Mouse (Mus musculus): Measurements from ENCODE around the gene Cebpb.

Gene Cebpb

DNA sequence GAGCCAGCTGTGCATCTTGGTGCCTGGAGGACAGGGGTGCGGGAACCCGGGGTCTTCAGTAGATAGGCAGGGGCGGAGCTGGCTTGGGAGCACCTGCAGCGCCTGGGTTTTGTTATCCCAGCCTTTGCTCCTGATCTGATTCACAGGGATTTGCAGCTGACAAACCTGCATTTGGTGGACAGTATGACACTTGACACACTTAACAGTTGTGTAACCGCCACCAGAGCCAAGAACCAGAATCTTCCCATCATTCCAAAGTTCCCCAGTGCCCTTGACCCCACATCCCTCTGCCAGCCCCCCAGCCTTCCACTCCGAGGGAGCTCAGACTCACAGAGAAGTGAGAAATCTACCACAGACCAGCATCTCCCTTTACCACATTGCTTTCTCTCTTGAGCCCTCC lies 33.8 kb downstream of the Cebpb start:
- DNase-seq (ENCODE audit: low read depth, low spot score) = no peak

DNA sequence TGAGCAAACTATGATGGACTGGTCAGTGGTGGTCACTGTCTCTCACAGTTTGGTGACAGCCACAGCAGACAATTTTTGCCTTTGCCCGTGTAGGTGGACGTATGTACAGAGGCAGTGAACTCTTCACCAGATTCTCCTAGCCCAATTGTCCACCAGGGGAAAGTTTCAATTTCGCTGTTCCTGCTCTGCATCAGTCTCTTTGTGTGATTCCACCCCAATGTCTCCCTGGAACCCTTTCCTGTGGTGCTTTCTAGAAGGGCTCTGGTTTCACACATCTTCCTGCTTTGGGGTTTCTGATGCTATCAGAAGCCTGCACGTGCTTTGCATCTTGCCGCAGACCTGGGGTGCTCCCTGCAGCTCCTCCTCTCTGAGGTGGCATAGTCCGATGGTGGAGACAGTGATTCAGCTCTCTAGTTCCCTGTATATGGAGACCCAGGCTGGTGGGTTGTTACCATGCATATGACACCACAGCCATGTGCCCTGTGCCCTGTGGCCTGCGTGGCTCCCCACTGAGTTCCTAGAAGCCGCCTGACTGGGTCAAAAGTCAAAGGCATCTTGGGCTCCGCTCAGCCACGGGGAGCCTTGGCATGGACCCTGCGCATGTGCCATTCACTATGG lies 35.0 kb downstream of the Cebpb start:
- DNase-seq (ENCODE audit: low read depth, low spot score) = peak; percentile 65

DNA sequence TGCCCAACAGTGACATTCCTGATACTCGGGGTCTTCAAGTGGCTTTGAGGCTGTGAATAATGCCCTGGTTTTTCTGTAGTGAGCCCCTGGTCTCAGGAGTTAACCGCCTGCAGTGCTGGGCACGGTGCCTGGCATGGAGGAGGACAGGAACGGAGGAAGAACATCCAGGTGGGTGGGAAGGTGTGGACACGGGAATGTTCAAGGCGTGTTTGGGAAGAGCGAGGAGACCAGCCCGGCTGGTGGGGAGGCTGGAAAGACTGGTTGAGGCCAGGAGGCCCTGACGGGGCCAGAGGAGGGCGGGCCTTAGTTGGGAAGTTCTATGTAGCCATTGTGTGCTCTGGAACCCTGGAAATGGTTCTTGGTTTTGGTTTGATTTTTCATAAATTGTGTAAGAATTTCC lies 37.2 kb downstream of the Cebpb start:
- DNase-seq (ENCODE audit: low read depth, low spot score) = no peak

DNA sequence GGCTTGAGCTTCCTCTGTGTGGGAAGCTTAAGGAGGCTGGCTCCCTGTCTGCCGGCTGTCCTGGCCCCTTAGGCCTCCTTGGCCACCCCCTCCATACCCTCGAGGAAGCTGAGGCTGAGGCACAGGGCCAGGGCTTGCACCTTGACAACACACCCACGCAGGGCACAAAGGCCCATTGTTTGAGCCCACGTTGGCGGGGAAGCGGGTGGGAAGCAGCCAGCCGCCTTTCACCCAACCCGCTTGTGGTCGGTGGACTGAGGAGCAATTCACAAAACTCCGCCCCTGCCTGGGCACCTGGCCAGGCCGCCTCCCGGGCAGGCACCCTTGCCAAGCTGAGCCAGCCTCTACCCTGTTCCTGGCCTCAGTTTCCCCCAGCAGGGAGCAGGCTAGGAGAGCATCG lies 38.4 kb downstream of the Cebpb start:
- peak; percentile 29 for DNase-seq (ENCODE audit: low read depth, low spot score)

DNA sequence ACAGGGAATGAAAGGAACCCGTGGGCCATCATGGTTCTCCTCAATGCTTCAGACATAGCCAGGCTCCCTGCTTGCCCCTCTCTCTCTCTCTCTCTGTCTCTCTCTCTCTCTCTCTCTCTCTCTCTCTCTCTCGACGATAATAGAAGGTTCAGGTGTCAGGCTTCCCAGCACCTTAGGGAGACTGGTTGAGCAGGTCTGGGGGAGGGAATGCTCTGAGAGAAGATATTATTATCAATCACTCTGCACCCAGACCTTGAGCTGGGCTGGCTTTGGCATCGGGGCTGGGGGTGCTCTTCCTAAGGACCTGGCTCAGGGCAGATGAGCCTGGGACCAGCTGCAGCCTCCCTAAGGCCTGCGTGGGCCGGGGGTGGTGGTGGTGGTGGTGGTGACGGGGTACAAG lies 41.3 kb downstream of the Cebpb start:
- no peak for DNase-seq (ENCODE audit: low read depth, low spot score)

DNA sequence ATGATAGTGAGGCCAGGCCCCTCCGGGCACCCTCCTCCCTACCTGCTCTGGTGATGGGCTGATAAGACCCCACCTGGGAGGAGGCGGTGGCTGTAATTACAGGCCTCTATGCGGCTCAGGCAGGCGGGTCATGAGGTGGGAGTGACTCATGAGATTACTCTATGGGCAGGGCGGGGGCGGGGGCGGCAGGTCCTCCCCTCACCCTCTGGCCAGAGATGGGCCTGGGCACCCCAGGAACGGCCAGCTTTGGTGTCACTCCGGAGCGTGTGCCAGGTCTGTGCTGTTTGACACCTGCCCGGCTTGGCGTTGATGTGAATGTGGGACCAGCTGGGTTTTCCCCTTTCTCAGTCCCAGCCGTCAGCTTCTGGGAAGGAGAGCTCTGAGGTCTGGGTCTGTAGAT lies 42.4 kb downstream of the Cebpb start:
- DNase-seq (ENCODE audit: low read depth, low spot score) = no peak

DNA sequence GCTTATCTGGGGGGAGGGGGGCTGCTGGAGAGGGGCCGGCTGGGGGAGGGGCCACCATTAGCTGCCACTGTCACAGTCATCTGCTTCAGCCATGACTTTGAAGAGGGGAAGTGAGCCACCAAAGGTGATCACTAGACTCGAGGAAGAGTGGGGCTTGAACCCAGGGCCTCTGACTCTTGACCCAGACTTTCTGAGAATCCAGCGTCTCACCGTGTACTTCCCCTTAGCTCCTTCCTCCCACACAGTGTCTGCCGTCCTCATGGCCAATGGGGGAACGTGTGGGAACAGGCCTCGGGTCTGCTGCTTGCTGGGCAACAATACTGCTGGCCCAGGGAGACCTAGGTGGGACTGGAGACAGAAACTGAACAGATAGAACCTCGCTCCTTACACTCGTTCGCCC lies 46.1 kb downstream of the Cebpb start:
- no peak for DNase-seq (ENCODE audit: low read depth, low spot score)

DNA sequence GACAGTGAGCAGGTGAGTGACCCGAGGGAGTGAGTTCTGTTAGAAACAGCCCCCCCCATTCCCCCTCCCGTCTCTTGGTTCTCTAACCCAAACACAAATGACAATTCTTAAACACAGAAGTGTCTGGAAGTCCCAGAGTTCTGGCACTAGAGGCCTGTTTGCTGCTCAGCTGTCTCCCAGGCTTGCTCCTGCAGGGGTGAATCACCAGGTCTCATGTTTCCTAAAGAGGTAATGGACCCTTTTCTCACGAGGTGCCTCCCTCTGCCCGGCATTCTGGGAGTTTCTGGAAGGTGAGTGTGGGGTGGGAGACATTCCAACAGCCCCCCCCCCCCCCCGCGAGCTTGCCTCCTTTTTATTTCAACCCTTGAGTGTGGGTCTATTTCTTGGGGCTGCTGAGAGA lies 50.3 kb downstream of the Cebpb start:
- DNase-seq (ENCODE audit: low read depth, low spot score) = no peak

All from CD4-positive, CD25-positive, alpha-beta regulatory T cell, adult 2 months (primary cell).